Mouse (Mus musculus): ENCODE measurements around the gene Cpne5.

Gene Cpne5

GRCm38 (mm10) chr17:29167371-29167770, 70.6 kb downstream of the Cpne5 start:
- peak; percentile 60 for DNase-seq

- peak; percentile 49 for DNase-seq
These were observed 71.9 kb downstream of the Cpne5 start for GRCm38 (mm10) chr17:29165967-29166578.

GRCm38 (mm10) chr17:29165452-29165851, 72.5 kb downstream of the Cpne5 start:
- DNase-seq: no peak

- DNase-seq: peak; percentile 77
These were observed 73.4 kb downstream of the Cpne5 start for GRCm38 (mm10) chr17:29164469-29165111.

- no peak for DNase-seq
These were observed 75.6 kb downstream of the Cpne5 start for GRCm38 (mm10) chr17:29162334-29162733.

- DNase-seq: no peak
These were observed 78.1 kb downstream of the Cpne5 start for GRCm38 (mm10) chr17:29159743-29160455.

- no peak for DNase-seq
These were observed 78.6 kb downstream of the Cpne5 start for GRCm38 (mm10) chr17:29159320-29159719.

- no peak for DNase-seq
These were observed 79.1 kb downstream of the Cpne5 start for GRCm38 (mm10) chr17:29158899-29159298.

GRCm38 (mm10) chr17:29156866-29157265, 81.1 kb downstream of the Cpne5 start:
- no peak for DNase-seq

GRCm38 (mm10) chr17:29156396-29156795, 81.6 kb downstream of the Cpne5 start:
- no peak for DNase-seq

GRCm38 (mm10) chr17:29155355-29156135, 82.4 kb downstream of the Cpne5 start:
- DNase-seq: no peak

- DNase-seq: peak; percentile 53
These were observed 83.7 kb downstream of the Cpne5 start for GRCm38 (mm10) chr17:29154247-29154646.

- no peak for DNase-seq
These were observed 85.4 kb downstream of the Cpne5 start for GRCm38 (mm10) chr17:29152547-29152946.

- DNase-seq: no peak
These were observed 88.2 kb downstream of the Cpne5 start for GRCm38 (mm10) chr17:29149766-29150165.

- DNase-seq: no peak
These were observed 90.2 kb downstream of the Cpne5 start for GRCm38 (mm10) chr17:29147773-29148172.

GRCm38 (mm10) chr17:29147273-29147672, 90.7 kb downstream of the Cpne5 start:
- no peak for DNase-seq

- DNase-seq: no peak
These were observed 92.9 kb downstream of the Cpne5 start for GRCm38 (mm10) chr17:29145101-29145500.

GRCm38 (mm10) chr17:29143266-29143665, 94.7 kb downstream of the Cpne5 start:
- no peak for DNase-seq

GRCm38 (mm10) chr17:29141577-29141976, 96.4 kb downstream of the Cpne5 start:
- no peak for DNase-seq

- DNase-seq: no peak
These were observed 100.1 kb downstream of the Cpne5 start for GRCm38 (mm10) chr17:29137906-29138305.

GRCm38 (mm10) chr17:29136236-29136635, 101.7 kb downstream of the Cpne5 start:
- peak; percentile 78 for DNase-seq

- no peak for DNase-seq
These were observed 102.9 kb downstream of the Cpne5 start for GRCm38 (mm10) chr17:29135066-29135465.

- DNase-seq: no peak
These were observed 108.6 kb downstream of the Cpne5 start for GRCm38 (mm10) chr17:29129341-29129740.

Measured in kidney, postnatal 10 days (tissue).